24 mouse cellular contexts compared by ENCODE assay signal in the genomic region with DNA sequence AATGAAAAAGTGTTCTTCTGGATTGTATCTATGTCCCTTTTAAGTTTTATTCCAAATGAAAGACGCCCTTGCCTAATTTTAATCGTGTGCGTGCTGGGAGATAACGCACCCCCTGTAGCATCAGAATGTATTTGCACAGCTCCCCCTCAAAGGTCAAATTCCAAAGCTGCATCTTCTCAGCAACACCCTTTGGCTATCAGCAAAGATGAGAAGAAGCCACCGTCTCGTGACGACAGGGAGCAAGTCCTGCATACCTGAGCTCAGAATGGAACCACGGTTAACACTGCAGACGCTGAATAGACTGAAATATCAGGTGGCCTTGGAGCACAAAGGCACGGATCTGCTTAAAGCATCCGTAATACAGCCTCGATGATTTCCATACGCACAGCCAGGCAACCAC.
DNase-seq lines count a peak whose midpoint lies in the region; ATAC-seq lines count a peak whose summit lies in the region.
"Had no signal": no experiment of that assay in that cellular context is flagged by ENCODE, and none has a peak within 500 bp of the region (broad histone marks: within the 10 kb centered on the region; RNA-seq: fewer than 3 reads in every experiment).

No protein-coding gene starts in this region.

- 0 out of 2 replicates have a peak overlapping the region, but pooled peaks have one; percentile 26 for H3K27ac ChIP-seq in heart, embryonic 12.5 days (ENCODE audit: poor library complexity, severe bottlenecking)
- no peak overlapping the region for H3K27ac ChIP-seq in heart, embryonic 11.5 days (ENCODE audit: low read depth, low read length)
- H3K27ac ChIP-seq in heart, embryonic 14.5 days (replicated peaks in 1 of 2; ENCODE audit: control insufficient read depth in 1 of 2, insufficient read depth in 1 of 2, low read depth in 2 of 2, low read length in 2 of 2) = 0 out of 4 replicates have a peak overlapping the region, but pooled peaks of 1 of the 2 experiments have one; percentile 20
- H3K27ac ChIP-seq: embryonic facial prominence, embryonic 13.5 days; embryonic facial prominence, embryonic 15.5 days; forebrain, embryonic 10.5 days; forebrain, embryonic 12.5 days had no signal

- 0 out of 2 replicates have a peak, but pooled peaks cover 4% of the 10 kb centered on the region for H3K9me3 ChIP-seq in heart, embryonic 12.5 days (replicated peaks)
- H3K9me3 ChIP-seq in heart, embryonic 11.5 days (replicated peaks; ENCODE audit: control insufficient read depth, low read length) = no peaks in the 10 kb centered on the region
- H3K9me3 ChIP-seq in heart, embryonic 14.5 days (ENCODE audit: control insufficient read depth, low read length) = peaks cover 6% of the 10 kb centered on the region
- H3K9me3 ChIP-seq: forebrain, embryonic 10.5 days; forebrain, embryonic 12.5 days had no signal

- peaks cover 60% of the 10 kb centered on the region for H3K4me1 ChIP-seq in heart, embryonic 12.5 days (replicated peaks)
- H3K4me1 ChIP-seq in heart, embryonic 11.5 days (ENCODE audit: control insufficient read depth, insufficient read depth, low read length) = peaks cover 49% of the 10 kb centered on the region
- peaks cover 27 to 47% of the 10 kb centered on the region in 2 experiments for H3K4me1 ChIP-seq in heart, embryonic 14.5 days (ENCODE audit: control insufficient read depth in 2 of 2, insufficient read depth in 2 of 2, low read length in 2 of 2)

- no peak for DNase-seq in heart, postnatal 25 days (ENCODE audit: low spot score)
- DNase-seq in ZHBTc4 (ENCODE audit: low read depth, low spot score) = peak; percentile 30
- DNase-seq in urinary bladder, postnatal 25 days (ENCODE audit: low spot score) = no peak
- DNase-seq in lung, postnatal 4 days = no peak
- DNase-seq: adrenal gland, adult 2 months; adrenal gland, postnatal 10 days; adrenal gland, postnatal 25 days; cerebellum, adult 11 months; cerebellum, adult 18-20 months; cerebellum, adult 8-10 months; cerebellum, adult 9-11 months; cerebellum, postnatal 14 days; cerebellum, postnatal 36 days; embryo, embryonic 11 days had no signal

- intact Hi-C loops in heart, postnatal 25 days (cut with DNase I) = no loop called here

- no peak overlapping the region for H3K9ac ChIP-seq in heart, embryonic 12.5 days
- H3K9ac ChIP-seq in heart, embryonic 11.5 days (ENCODE audit: low read depth, low read length) = no peak overlapping the region
- H3K9ac ChIP-seq in heart, embryonic 14.5 days (ENCODE audit: low read length) = no peak overlapping the region
- H3K9ac ChIP-seq: embryonic facial prominence, embryonic 13.5 days; embryonic facial prominence, embryonic 15.5 days; forebrain, embryonic 12.5 days had no signal

- H3K4me2 ChIP-seq in heart, embryonic 12.5 days = peak overlapping the region; percentile 33
- no peak overlapping the region for H3K4me2 ChIP-seq in heart, embryonic 11.5 days
- H3K4me2 ChIP-seq in heart, embryonic 14.5 days (ENCODE audit: low read length) = peak overlapping the region; percentile 6; the same call in 1 of the 2 replicates
- H3K4me2 ChIP-seq: embryonic facial prominence, embryonic 13.5 days; embryonic facial prominence, embryonic 15.5 days; forebrain, embryonic 12.5 days had no signal

- WGBS in heart, embryonic 12.5 days = 38% methylated on average over 13 of the region's 13 CpGs
- 49% methylated on average over 13 of the region's 13 CpGs for WGBS in heart, embryonic 11.5 days (ENCODE audit: insufficient replicate concordance)
- WGBS in heart, embryonic 14.5 days = 31% methylated on average over 13 of the region's 13 CpGs

- peaks cover 47% of the 10 kb centered on the region for H3K36me3 ChIP-seq in heart, embryonic 12.5 days
- H3K36me3 ChIP-seq in heart, embryonic 11.5 days (ENCODE audit: control insufficient read depth, insufficient read depth, low read length) = peaks cover 14% of the 10 kb centered on the region
- H3K36me3 ChIP-seq in heart, embryonic 14.5 days (ENCODE audit: control insufficient read depth, insufficient read depth, low read length) = peaks cover 34% of the 10 kb centered on the region
- H3K36me3 ChIP-seq: forebrain, embryonic 12.5 days had no signal

- H3K27me3 ChIP-seq in heart, embryonic 12.5 days (replicated peaks) = no peaks in the 10 kb centered on the region
- no peaks in the 10 kb centered on the region for H3K27me3 ChIP-seq in heart, embryonic 11.5 days (ENCODE audit: control insufficient read depth, insufficient read depth, low read length)
- no peaks in the 10 kb centered on the region for H3K27me3 ChIP-seq in heart, embryonic 14.5 days (ENCODE audit: control insufficient read depth, insufficient read depth, low read length)
- H3K27me3 ChIP-seq: embryonic facial prominence, embryonic 13.5 days; embryonic facial prominence, embryonic 15.5 days; forebrain, embryonic 12.5 days had no signal

- no peak for ATAC-seq in heart, embryonic 12.5 days (ENCODE audit: insufficient number of reproducible peaks, low FRiP score)
- ATAC-seq in heart, embryonic 11.5 days (replicated peaks; ENCODE audit: insufficient number of reproducible peaks, low FRiP score, low TSS enrichment) = no peak
- no peak for ATAC-seq in heart, embryonic 14.5 days (ENCODE audit: insufficient number of reproducible peaks, insufficient read depth, low FRiP score, low read depth)
- ATAC-seq: forebrain, embryonic 14.5 days; forebrain, embryonic 16.5 days had no signal

- 0 out of 2 replicates have a peak overlapping the region, but pooled peaks have one; percentile 3 for H3K4me3 ChIP-seq in heart, embryonic 12.5 days
- H3K4me3 ChIP-seq in heart, embryonic 11.5 days (ENCODE audit: low read depth, low read length) = no peak overlapping the region
- H3K4me3 ChIP-seq in heart, embryonic 14.5 days (ENCODE audit: control insufficient read depth in 1 of 2, insufficient read depth in 1 of 2, low read depth in 1 of 2, low read length in 2 of 2) = no peak overlapping the region
- H3K4me3 ChIP-seq: embryonic facial prominence, embryonic 13.5 days; embryonic facial prominence, embryonic 15.5 days; erythroblast, embryonic 14.5 days; forebrain, embryonic 10.5 days; forebrain, embryonic 12.5 days had no signal
